8 mouse cellular contexts compared by ENCODE assay signal in genomic region chr9:96675071-96675762, GRCm38 (mm10). TPM values are rescaled to one million over a fixed set of nuclear protein-coding genes. Genes with fewer than 3 reads are reported as not detected.
A peak's percentile ranks its signal among the peaks of the same experiment; 100 is the strongest.
DNase-seq lines count a peak whose midpoint lies in the region; ATAC-seq and TF ChIP-seq lines count a peak whose summit lies in the region.

No protein-coding gene starts in this region.

- peak; percentile 73 for TF ChIP-seq RAD21 in CH12.LX (IDR thresholded peaks at IDR 0.05; ENCODE audit: low read depth, low read length)

- peak; percentile 51 for DNase-seq in 3134 (ENCODE audit: extremely low read depth, insufficient read length, low spot score)
- peak; percentile 84 for DNase-seq in CH12.LX (ENCODE audit: extremely low read depth)
- peak; percentile 44 for DNase-seq in c-Kit-positive CD71-positive TER-119-negative erythroid progenitor cells, embryonic 14.5 days (ENCODE audit: low read depth)
- DNase-seq in hindbrain, embryonic 14.5 days (ENCODE audit: low spot score): peak; percentile 34
- DNase-seq in liver, embryonic 14.5 days (ENCODE audit: low read depth in 3 of 3, low spot score in 3 of 3): peak in 1 of 3 experiments; percentile 22
- peak; percentile 85 for DNase-seq in retina, embryonic 14.5 days (ENCODE audit: low spot score)
- DNase-seq in left cerebral cortex, postnatal 36 days (ENCODE audit: low spot score in 2 of 2): no peak

- no peaks in the 10 kb centered on the region for H3K9me3 ChIP-seq in CH12.LX (replicated peaks; ENCODE audit: low read length)
- no peaks in the 10 kb centered on the region for H3K9me3 ChIP-seq in forebrain, embryonic 13.5 days (replicated peaks)
- H3K9me3 ChIP-seq in hindbrain, embryonic 14.5 days (ENCODE audit: control insufficient read depth, low read length): no peaks in the 10 kb centered on the region
- H3K9me3 ChIP-seq in liver, embryonic 14.5 days (ENCODE audit: control insufficient read depth, low read length): no peaks in the 10 kb centered on the region

- H3K4me3 ChIP-seq in CH12.LX (replicated peaks in 1 of 3; ENCODE audit: low read depth in 2 of 3, low read length in 2 of 3, poor library complexity in 1 of 3): no peak overlapping the region
- H3K4me3 ChIP-seq in forebrain, embryonic 13.5 days: no peak overlapping the region
- no peak overlapping the region for H3K4me3 ChIP-seq in hindbrain, embryonic 14.5 days (replicated peaks; ENCODE audit: low read length)
- H3K4me3 ChIP-seq in liver, embryonic 14.5 days (ENCODE audit: insufficient read depth in 1 of 2, low read depth in 2 of 2, low read length in 2 of 2): no peak overlapping the region

- dilution Hi-C loops in CH12.LX (cut with MboI; ENCODE audit: extremely low pct_ligation_motif_present, extremely low pct_unique_long_range_greater_than_20kb, low sequenced_read_pairs): no loop called here

- ATAC-seq in forebrain, embryonic 13.5 days: peak; percentile 48; the same call in 1 of the 2 replicates
- peak; percentile 28; the same call in 1 of the 2 replicates for ATAC-seq in hindbrain, embryonic 14.5 days (ENCODE audit: low FRiP score)
- ATAC-seq in liver, embryonic 14.5 days (ENCODE audit: insufficient read depth): no peak

- H3K9ac ChIP-seq in CH12.LX (ENCODE audit: insufficient read depth, low read depth): no peak overlapping the region
- H3K9ac ChIP-seq in forebrain, embryonic 13.5 days: no peak overlapping the region
- no peak overlapping the region for H3K9ac ChIP-seq in hindbrain, embryonic 14.5 days
- H3K9ac ChIP-seq in liver, embryonic 14.5 days (replicated peaks): no peak overlapping the region

- H3K4me1 ChIP-seq in CH12.LX (ENCODE audit: control insufficient read depth in 1 of 2, insufficient read depth in 2 of 2): peaks cover 3 to 31% of the 10 kb centered on the region in 2 experiments; a peak in 3 of 4 replicates
- no peaks in the 10 kb centered on the region for H3K4me1 ChIP-seq in forebrain, embryonic 13.5 days
- 0 out of 2 replicates have a peak, but pooled peaks cover 4% of the 10 kb centered on the region for H3K4me1 ChIP-seq in hindbrain, embryonic 14.5 days (replicated peaks; ENCODE audit: control insufficient read depth, insufficient read depth, low read length)
- peaks cover 0 to under 1% of the 10 kb centered on the region in 2 experiments; a peak in 2 of 4 replicates for H3K4me1 ChIP-seq in liver, embryonic 14.5 days (replicated peaks; ENCODE audit: control insufficient read depth in 2 of 2, insufficient read depth in 2 of 2, low read length in 1 of 2)

- H3K79me2 ChIP-seq in CH12.LX (replicated peaks; ENCODE audit: control insufficient read depth, extremely low read depth, insufficient read depth, poor library complexity, severe bottlenecking): no peaks in the 10 kb centered on the region

- no peak overlapping the region for H3K4me2 ChIP-seq in CH12.LX (ENCODE audit: insufficient read depth, low read depth, poor library complexity, severe bottlenecking)
- H3K4me2 ChIP-seq in forebrain, embryonic 13.5 days: no peak overlapping the region
- no peak overlapping the region for H3K4me2 ChIP-seq in hindbrain, embryonic 14.5 days (replicated peaks)
- H3K4me2 ChIP-seq in liver, embryonic 14.5 days (ENCODE audit: low read depth): no peak overlapping the region

- TF ChIP-seq POLR2A in CH12.LX (IDR thresholded peaks at IDR 0.05; ENCODE audit: low read depth, low read length): 0 out of 2 replicates have a peak, but pooled peaks have one; percentile 15

- no peak overlapping the region for H3K27ac ChIP-seq in CH12.LX (ENCODE audit: insufficient read depth, low read depth)
- H3K27ac ChIP-seq in forebrain, embryonic 13.5 days: no peak overlapping the region
- no peak overlapping the region for H3K27ac ChIP-seq in hindbrain, embryonic 14.5 days
- H3K27ac ChIP-seq in liver, embryonic 14.5 days: no peak overlapping the region

- in situ Hi-C loops in CH12.LX (cut with MboI; ENCODE audit: low pct_ligation_motif_present, low pct_unique_long_range_greater_than_20kb, low sequenced_read_pairs): loop anchor here (5.0 to 10.0 kb wide), 3 partner anchors 37 to 390 kb away; no protein-coding TSS in a partner anchor

- no peak for TF ChIP-seq EP300 in CH12.LX (IDR thresholded peaks at IDR 0.05; ENCODE audit: low read length)
- no peak for TF ChIP-seq EP300 in liver, embryonic 14.5 days (IDR thresholded peaks at IDR 0.05; ENCODE audit: low read depth)

- H3K27me3 ChIP-seq in CH12.LX (replicated peaks): no peaks in the 10 kb centered on the region
- no peaks in the 10 kb centered on the region for H3K27me3 ChIP-seq in forebrain, embryonic 13.5 days
- H3K27me3 ChIP-seq in hindbrain, embryonic 14.5 days (ENCODE audit: control insufficient read depth, insufficient read depth, low read length): no peaks in the 10 kb centered on the region
- no peaks in the 10 kb centered on the region for H3K27me3 ChIP-seq in liver, embryonic 14.5 days (ENCODE audit: control insufficient read depth, insufficient read depth, low read length)

- 43% methylated on average over 5 of the region's 5 CpGs for WGBS in forebrain, embryonic 13.5 days
- 38% methylated on average over 5 of the region's 5 CpGs for WGBS in hindbrain, embryonic 14.5 days
- 30% methylated on average over 5 of the region's 5 CpGs for WGBS in liver, embryonic 14.5 days (ENCODE audit: insufficient replicate concordance)

- peak; percentile 80 to 98 for TF ChIP-seq CTCF in CH12.LX (conservative IDR thresholded peaks at IDR 0.05 in 1 of 2, IDR thresholded peaks at IDR 0.05 in 1 of 2; ENCODE audit: low read depth in 2 of 2, low read length in 2 of 2)
- TF ChIP-seq CTCF in liver, embryonic 14.5 days (IDR thresholded peaks at IDR 0.05; ENCODE audit: low read depth): peak; percentile 80

- intact Hi-C loops in left cerebral cortex, postnatal 36 days (cut with DNase I): no loop called here

- peaks cover 0 to under 1% of the 10 kb centered on the region in 2 experiments for H3K36me3 ChIP-seq in CH12.LX (replicated peaks in 1 of 2; ENCODE audit: control insufficient read depth in 1 of 2, insufficient read depth in 1 of 2, low read length in 1 of 2)
- H3K36me3 ChIP-seq in forebrain, embryonic 13.5 days (ENCODE audit: poor library complexity, severe bottlenecking): no peaks in the 10 kb centered on the region
- no peaks in the 10 kb centered on the region for H3K36me3 ChIP-seq in hindbrain, embryonic 14.5 days (replicated peaks; ENCODE audit: control insufficient read depth, insufficient read depth)
- no peaks in the 10 kb centered on the region for H3K36me3 ChIP-seq in liver, embryonic 14.5 days (replicated peaks; ENCODE audit: control insufficient read depth, insufficient read depth, low read depth)

TF ChIP-seq in CH12.LX, 34 proteins besides CTCF, POLR2A, EP300 and RAD21:
- 0 out of 2 replicates have a peak, but pooled peaks have one; percentile 38 for TF ChIP-seq TBP (conservative IDR thresholded peaks at IDR 0.05; ENCODE audit: low read depth, low read length)
- TF ChIP-seq JUN (IDR thresholded peaks at IDR 0.05; ENCODE audit: insufficient read depth, low read depth, low read length): no peak
- no peak for TF ChIP-seq BHLHE40 (IDR thresholded peaks at IDR 0.05; ENCODE audit: low read depth, low read length)
- TF ChIP-seq PAX5 (IDR thresholded peaks at IDR 0.05; ENCODE audit: low read length): no peak
- TF ChIP-seq HCFC1 (IDR thresholded peaks at IDR 0.05; ENCODE audit: low read depth, low read length): 0 out of 2 replicates have a peak, but pooled peaks have one; percentile 12
- TF ChIP-seq ZC3H11A (IDR thresholded peaks at IDR 0.05; ENCODE audit: low read depth, low read length): peak; percentile 40; the same call in 1 of the 2 replicates
- TF ChIP-seq IRF4 (IDR thresholded peaks at IDR 0.05; ENCODE audit: low read depth, low read length): peak; percentile 63
- peak; percentile 89 for TF ChIP-seq SMC3 (IDR thresholded peaks at IDR 0.05; ENCODE audit: low read depth, low read length)
- peak; percentile 27; the same call in 1 of the 2 replicates for TF ChIP-seq MEF2A (IDR thresholded peaks at IDR 0.05; ENCODE audit: borderline replicate concordance, low read depth, low read length)
- TF ChIP-seq ZMIZ1 (IDR thresholded peaks at IDR 0.05; ENCODE audit: low read depth, low read length): no peak
- TF ChIP-seq ZKSCAN1 (IDR thresholded peaks at IDR 0.05; ENCODE audit: borderline replicate concordance, low read depth, low read length): no peak
- peak; percentile 47; the same call in 1 of the 2 replicates for TF ChIP-seq ELF1 (IDR thresholded peaks at IDR 0.05; ENCODE audit: low read depth, low read length)

RNA-seq across cellular contexts. Expression of gene Rasa2, which starts 43.8 kb away (rescaled TPM):
- total RNA-seq in CH12.LX (2012; rRNA removed) (9.8 and 10.2 TPM in 2 replicates), CH12.LX (2014; rRNA removed) (8.9 and 9.7 TPM in 2 replicates)
- polyA plus RNA-seq in CH12.LX (2012; ENCODE audit: insufficient read length, low read depth): 8.7 and 9.8 TPM in 2 replicates
- polyA plus RNA-seq in forebrain, embryonic 13.5 days (2015; fragmentation: Nextera tagmentation; extraction: Ambion mirVana): 16.0 TPM in 2 replicates
- polyA plus RNA-seq in hindbrain, embryonic 14.5 days (2014; fragmentation: Nextera tagmentation; extraction: Ambion mirVana): 17.8 and 21.1 TPM in 2 replicates
- polyA plus RNA-seq in liver, embryonic 14.5 days (2012; rRNA removed): 0.63 and 0.84 TPM in 2 replicates
- polyA plus RNA-seq in liver, embryonic 14.5 days (2014; fragmentation: Nextera tagmentation; extraction: Ambion mirVana): 1.3 and 2.3 TPM in 2 replicates
- total RNA-seq in left cerebral cortex, postnatal 36 days (2021): 10 to 100 TPM; 31.0 to 32.4 TPM

Comparison
In these comparisons a context has a peak if more than half of its experiments do, and no peak if none do; other contexts are left out.
1. DNase-seq: peak in 3134 (single experiment), CH12.LX (single experiment), c-Kit-positive CD71-positive TER-119-negative erythroid progenitor cells, embryonic 14.5 days (single experiment), hindbrain, embryonic 14.5 days (single experiment) and retina, embryonic 14.5 days (single experiment); none in left cerebral cortex, postnatal 36 days (0 of 2).